Mouse (Mus musculus) hindlimb bud, embryonic 11.5 days (tissue): ENCODE data around the gene Mmp23.
"Not testable (repeated sequence)": the region's sequence is repeated elsewhere in the genome, so short reads cannot be mapped to it uniquely, and the experiment has no call there.

Experiments used
- DNase-seq: peaks from one replicate; pipeline ENCODE4 v3.0.0-alpha.2; 2012; ENCODE audit warnings: low read depth, low spot score; ENCODE audit errors: extremely low spot score

Gene Mmp23

DNA sequence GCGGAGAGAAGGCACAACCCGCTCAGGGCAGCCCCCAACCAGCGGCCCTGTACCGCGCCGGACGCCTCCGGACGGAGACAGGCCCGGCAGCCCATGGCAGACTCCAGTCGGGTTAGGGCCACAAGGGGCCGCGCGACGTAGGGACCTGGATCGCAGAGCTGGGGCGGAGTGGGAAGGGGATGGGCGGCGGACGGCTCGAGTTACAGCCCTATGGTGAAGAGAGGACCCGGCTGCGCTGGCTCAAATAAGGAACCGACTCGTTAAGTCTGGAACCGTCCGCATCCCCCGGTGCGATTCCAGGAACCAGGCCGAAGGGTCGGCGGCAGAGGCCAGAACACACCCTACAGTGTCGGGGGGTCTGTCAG, at the start of gene Mmp23:
Gene Mmp23, minus strand, starts transcription at position 299 of the 365 bp plus-strand sequence.
- no peak for DNase-seq

GRCm38 (mm10) chr4:155700425-155700824, 47.2 kb upstream of the Mmp23 start:
- DNase-seq = no peak

GRCm38 (mm10) chr4:155696261-155697255, 43.4 kb upstream of the Mmp23 start:
- no peak for DNase-seq

- DNase-seq = no peak
These were observed 42.4 kb upstream of the Mmp23 start for GRCm38 (mm10) chr4:155695531-155696062.

- no peak for DNase-seq
These were observed 41.6 kb upstream of the Mmp23 start for GRCm38 (mm10) chr4:155694482-155695401.

DNA sequence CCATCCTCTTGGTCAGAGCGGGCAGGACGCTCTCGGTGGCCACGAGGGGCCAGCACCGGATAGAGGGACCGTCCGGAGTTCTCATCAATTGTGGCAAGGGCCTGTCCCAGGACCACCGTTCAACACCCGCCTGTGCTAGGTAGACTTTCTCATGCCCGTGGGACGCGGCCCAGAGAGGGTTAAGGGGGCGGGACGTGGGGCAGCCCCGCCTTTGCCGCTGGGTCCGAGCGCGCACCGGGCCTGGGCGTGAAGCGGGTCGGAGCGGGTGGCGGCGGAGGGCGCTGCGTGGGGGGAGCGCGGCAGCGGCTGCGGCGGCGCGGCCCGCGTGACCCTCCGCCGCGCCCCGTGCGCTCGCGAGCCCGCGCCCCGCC, 40.9 kb upstream of the Mmp23 start, which contains the start of gene Fndc10:
Gene Fndc10, plus strand, starts transcription at position 232 of the 371 bp plus-strand sequence.
- DNase-seq = no peak

DNA sequence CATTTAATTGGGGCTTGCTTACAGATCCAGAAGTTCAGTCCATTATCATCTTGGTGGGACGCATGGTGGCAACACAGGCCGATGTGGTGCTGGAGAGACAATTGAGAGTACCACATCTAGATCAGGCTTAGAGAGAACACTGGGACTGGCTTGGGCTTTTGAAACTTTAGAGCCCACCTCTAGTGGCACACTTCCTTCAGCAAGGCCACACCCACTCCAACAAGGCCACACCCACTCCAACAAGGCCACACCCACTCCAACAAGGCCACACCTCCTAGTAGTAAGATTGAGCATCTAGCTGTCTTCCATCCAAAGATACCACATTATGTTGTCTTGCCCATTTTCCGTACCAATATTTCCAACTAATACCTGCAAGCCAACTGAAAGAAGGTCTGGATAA, 39.2 kb upstream of the Mmp23 start:
- DNase-seq = no peak

DNA sequence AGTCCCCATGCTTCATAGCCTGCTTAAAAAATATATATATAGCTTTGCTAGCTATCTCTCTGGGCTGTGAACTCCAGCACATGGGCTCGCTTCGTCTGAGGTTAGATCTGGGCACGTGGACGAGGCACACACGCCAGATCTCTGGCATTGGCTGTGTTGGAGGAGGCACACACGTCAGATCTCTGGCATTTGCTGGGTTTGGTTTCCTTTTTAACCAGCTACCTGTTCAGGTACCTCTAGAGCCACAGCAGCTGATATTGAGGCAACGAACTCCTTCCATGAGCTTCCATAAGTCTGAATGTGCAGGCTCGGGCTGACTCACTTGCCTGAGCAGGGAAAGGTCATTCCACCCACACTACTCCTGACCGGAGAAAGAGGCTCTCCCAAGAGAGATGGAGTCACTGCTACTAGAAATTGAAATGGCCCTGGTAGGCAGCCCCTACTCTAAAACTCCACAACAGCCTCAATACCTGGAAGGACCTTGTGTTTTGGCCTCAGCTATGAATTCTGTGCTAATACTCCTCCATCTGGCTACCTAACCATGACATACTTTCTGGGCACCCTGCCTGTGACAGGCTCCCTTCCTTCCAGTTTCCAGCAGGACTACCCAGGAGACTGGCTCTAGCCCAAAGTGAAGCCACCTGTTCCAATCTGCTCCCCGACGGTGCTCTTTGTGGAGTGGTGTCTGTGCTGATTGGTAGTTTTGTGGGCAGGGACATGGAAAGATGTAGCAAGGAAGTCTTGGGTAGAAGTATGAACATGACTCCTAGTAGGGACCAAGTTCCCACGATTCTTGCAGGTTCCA, 37.6 kb upstream of the Mmp23 start:
- DNase-seq = no peak

DNA sequence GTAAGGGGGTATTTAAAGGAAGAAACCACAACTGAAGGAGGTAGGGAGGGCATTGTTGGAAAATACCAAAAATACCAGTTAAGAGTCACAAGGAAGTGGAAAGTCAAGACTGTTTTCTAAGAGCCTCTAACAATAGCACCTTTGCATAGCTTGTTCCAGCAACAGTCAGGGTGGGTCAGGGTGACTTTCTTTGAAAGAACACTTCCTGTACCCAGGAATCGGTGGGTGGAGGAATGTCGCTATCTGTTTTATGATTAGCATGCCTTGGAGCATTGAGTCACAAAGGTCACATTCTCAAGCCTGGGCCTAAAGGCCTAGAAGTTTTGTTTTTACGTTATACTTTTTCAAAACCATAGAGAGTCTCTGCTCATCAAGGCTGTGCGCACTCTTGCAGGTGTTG, 34.6 kb upstream of the Mmp23 start:
- DNase-seq = not testable (repeated sequence)

GRCm38 (mm10) chr4:155683670-155684277, 30.6 kb upstream of the Mmp23 start:
- not testable (repeated sequence) for DNase-seq

DNA sequence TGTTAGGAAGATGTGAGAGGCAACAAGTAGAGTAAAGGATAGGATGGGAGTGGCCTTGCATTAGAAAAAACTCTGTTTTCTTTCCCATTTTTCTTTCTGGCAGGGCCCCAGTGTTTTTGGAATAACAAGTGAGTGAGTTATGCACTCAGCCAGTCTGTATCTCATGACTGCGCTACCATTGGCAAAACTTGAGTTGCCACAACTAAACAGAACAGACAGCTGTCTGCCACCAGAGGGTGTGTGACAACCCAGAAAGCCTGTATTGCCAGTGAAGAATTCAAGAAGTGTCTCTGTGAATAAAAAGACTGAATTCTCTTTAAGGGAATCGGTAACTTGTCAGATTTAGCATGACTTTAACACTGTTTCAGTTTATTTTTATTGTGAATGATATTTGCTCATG, 22.8 kb upstream of the Mmp23 start:
- no peak for DNase-seq

- no peak for DNase-seq
These were observed 18.9 kb upstream of the Mmp23 start for GRCm38 (mm10) chr4:155672082-155672481.

DNA sequence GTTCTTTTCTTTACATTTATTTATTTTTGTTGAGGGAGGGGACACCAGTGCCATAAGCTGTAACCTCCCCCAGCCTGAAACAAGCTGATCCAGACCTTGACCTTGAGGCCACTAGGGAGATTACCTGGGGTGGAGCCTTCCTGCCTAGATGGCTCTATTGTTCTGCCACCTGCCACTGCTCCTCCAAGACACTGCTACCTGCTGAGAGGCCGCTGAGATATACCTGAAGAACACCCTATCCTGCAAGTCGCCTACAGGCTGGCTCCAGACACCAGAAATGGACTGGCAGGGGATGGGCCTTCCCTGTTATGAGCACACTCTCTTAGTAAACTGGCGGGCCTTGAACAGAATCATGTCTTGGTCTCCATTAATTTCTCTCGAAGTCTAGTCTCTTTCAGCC, 17.1 kb upstream of the Mmp23 start:
- not testable (repeated sequence) for DNase-seq

DNA sequence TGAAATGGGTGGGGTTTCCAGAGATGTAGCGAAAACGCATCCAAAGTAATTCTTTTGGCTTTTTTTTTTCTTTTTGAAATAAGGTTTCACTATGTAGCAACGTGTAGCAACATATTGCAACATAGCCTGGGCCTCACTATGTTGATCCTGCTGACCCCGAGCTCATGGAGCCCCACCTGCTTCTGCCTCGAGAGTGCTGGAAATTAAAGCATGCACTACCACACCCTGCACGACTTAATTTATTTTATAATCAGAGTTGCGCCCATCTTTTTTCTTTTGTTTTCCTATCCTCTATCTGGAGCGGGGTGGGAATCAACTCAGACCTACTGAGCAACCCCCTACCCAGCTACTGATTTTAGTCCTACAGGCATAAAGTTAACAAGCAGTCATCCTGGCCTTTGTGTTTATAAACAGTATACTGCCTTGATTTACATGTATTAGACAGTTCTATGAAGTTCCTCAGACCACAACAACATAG, 16.5 kb upstream of the Mmp23 start:
- DNase-seq = no peak

- DNase-seq = peak; percentile 89
These were observed 15.8 kb upstream of the Mmp23 start, which contains the start of gene Mib2 for GRCm38 (mm10) chr4:155668689-155669597. TSS of gene Mib2 (minus strand) at chr4:155669198.

- no peak for DNase-seq
These were observed 13.7 kb upstream of the Mmp23 start for GRCm38 (mm10) chr4:155666903-155667302.

GRCm38 (mm10) chr4:155660641-155661040, 7.5 kb upstream of the Mmp23 start:
- DNase-seq = no peak

DNA sequence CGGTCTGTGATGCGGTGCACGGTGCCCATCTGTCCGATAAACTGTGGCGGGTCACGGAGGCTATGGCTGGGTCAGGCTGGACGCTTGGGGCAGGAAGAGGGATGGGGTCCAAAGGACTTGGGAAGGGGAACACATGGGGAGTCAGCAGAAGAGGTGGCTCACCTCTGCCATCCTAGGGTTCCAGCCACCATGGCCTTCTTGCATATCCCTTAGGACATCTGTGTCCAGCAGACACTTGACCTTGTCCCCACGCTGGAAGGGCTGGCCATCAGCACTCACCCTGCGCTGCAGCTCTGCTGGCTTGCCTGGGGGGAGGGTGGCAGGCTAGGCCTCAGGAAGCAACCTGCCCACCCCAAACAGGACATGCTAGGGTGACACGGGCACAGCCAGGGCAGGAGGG, 5.8 kb upstream of the Mmp23 start:
- no peak for DNase-seq
